Mouse (Mus musculus): ENCODE measurements around the gene Lmf2.
A peak's percentile ranks its signal among the peaks of the same experiment; 100 is the strongest.

Lmf2 gene

GRCm38 (mm10) chr15:89316146-89316545, 39.3 kb downstream of the Lmf2 start:
- DNase-seq (ENCODE audit: low read depth, low spot score), result no peak

GRCm38 (mm10) chr15:89315190-89315731, 40.2 kb downstream of the Lmf2 start, which contains the start of gene Sbf1:
Gene Sbf1, minus strand, starts transcription at chr15:89315311.
- DNase-seq (ENCODE audit: low read depth, low spot score), result peak; percentile 95

- DNase-seq (ENCODE audit: low read depth, low spot score), result no peak
Observed at GRCm38 (mm10) chr15:89314511-89315189, 40.8 kb downstream of the Lmf2 start.

GRCm38 (mm10) chr15:89314107-89314506, 41.4 kb downstream of the Lmf2 start:
- DNase-seq (ENCODE audit: low read depth, low spot score), result no peak

GRCm38 (mm10) chr15:89313359-89313758, 42.1 kb downstream of the Lmf2 start:
- no peak for DNase-seq (ENCODE audit: low read depth, low spot score)

GRCm38 (mm10) chr15:89309962-89310498, 45.4 kb downstream of the Lmf2 start:
- no peak for DNase-seq (ENCODE audit: low read depth, low spot score)

GRCm38 (mm10) chr15:89308406-89309139, 46.9 kb downstream of the Lmf2 start:
- DNase-seq (ENCODE audit: low read depth, low spot score), result no peak

GRCm38 (mm10) chr15:89307461-89307860, 48.0 kb downstream of the Lmf2 start:
- no peak for DNase-seq (ENCODE audit: low read depth, low spot score)

GRCm38 (mm10) chr15:89305966-89306365, 49.5 kb downstream of the Lmf2 start:
- no peak for DNase-seq (ENCODE audit: low read depth, low spot score)

All from embryo, embryonic 11.5 days (tissue).